Mouse (Mus musculus) macrophage (primary cell): ENCODE measurements around the gene Muc4. TPM values are rescaled to one million over a fixed set of nuclear protein-coding genes. Genes with fewer than 3 reads are reported as not detected.

ENCODE experiments used
- H3K27ac ChIP-seq: fragments of 350-480 bp; formaldehyde crosslinking; 2 replicates; pipeline ENCODE4 v1.9.0; 2021
- H3K36me3 ChIP-seq: fragments of 350-480 bp; formaldehyde crosslinking; 2 replicates; pipeline ENCODE4 v1.9.0; 2021; ENCODE audit errors: inconsistent target
- H3K4me3 ChIP-seq: fragments of 350-480 bp; formaldehyde crosslinking; 2 replicates; pipeline ENCODE4 v1.9.0; 2021; ENCODE audit errors: inconsistent target
- H3K79me2 ChIP-seq: fragments of 350-480 bp; formaldehyde crosslinking; 2 replicates; pipeline ENCODE4 v1.9.0; 2021; ENCODE audit errors: inconsistent target
- WGBS: methylation state at CpG from one replicate; pipeline ENCODE4 v1.1.7; 2026; ENCODE audit warnings: inconsistent platforms; ENCODE audit not compliant: missing documents; 5-methylcytosine and 5-hydroxymethylcytosine counted together
- polyA plus RNA-seq: library from polyadenylated mRNA; stranded (reverse); fragments of 250-400 nt; gene quantifications from 3 replicates; pipeline ENCODE4 v1.2.4, GENCODE M21; 2018; ENCODE audit warnings: inconsistent platforms
- total RNA-seq, 78 experiments: library from RNA; depleted of rRNA; stranded (reverse); fragments of 250-400 nt; gene quantifications; 1 replicate in 9 of 78; 2 replicates in 24 of 78; 3 replicates in 43 of 78; 4 replicates in 2 of 78; pipeline ENCODE4 v1.2.4; 2018; ENCODE audit warnings: inconsistent platforms in 56 of 78

The Muc4 gene
- total RNA-seq (2018; cell fraction: chromatin; rRNA removed): not detected
- not detected for total RNA-seq (2018; cell fraction: cytosol; rRNA removed)
- total RNA-seq (2018; cell fraction: nucleus; rRNA removed): not detected
- not detected in 3 replicates for polyA plus RNA-seq

- Histone ChIP-seq H3K36me3 (no peaks in the 10 kb centered on the region), H3K79me2 (no peaks in the 10 kb centered on the region), H3K27ac (no peak within 1 kb of the TSS), H3K4me3 (no peak within 1 kb of the TSS)
- WGBS: 86% methylated on average over 2 of the region's 2 CpGs
These were observed at the start of gene Muc4 for GRCm38 (mm10) chr16:32735586-32735985. TSS of gene Muc4 (plus strand) at chr16:32735886.

- WGBS: 80% methylated on average over 5 of the region's 5 CpGs
- Histone ChIP-seq H3K27ac (no peak overlapping the region), H3K36me3 (no peaks in the 10 kb centered on the region), H3K79me2 (no peaks in the 10 kb centered on the region), H3K4me3 (no peak overlapping the region)
These were observed 49.7 kb upstream of the Muc4 start for GRCm38 (mm10) chr16:32685998-32686397.

- Histone ChIP-seq H3K36me3 (no peaks in the 10 kb centered on the region), H3K4me3 (no peak overlapping the region), H3K27ac (no peak overlapping the region), H3K79me2 (no peaks in the 10 kb centered on the region)
- 86% methylated on average over 5 of the region's 5 CpGs for WGBS
These were observed 48.5 kb upstream of the Muc4 start for GRCm38 (mm10) chr16:32687221-32687620.

- Histone ChIP-seq H3K4me3 (no peak overlapping the region), H3K27ac (peak overlapping the region; percentile 39), H3K36me3 (no peaks in the 10 kb centered on the region), H3K79me2 (no peaks in the 10 kb centered on the region)
- WGBS: 12% methylated on average over 4 of the region's 4 CpGs
These were observed 46.9 kb upstream of the Muc4 start for GRCm38 (mm10) chr16:32688770-32689169.

GRCm38 (mm10) chr16:32689501-32689900 is 46.2 kb upstream of the Muc4 start:
- H3K27ac ChIP-seq: peak overlapping the region; percentile 39; the same call in 1 of the 2 replicates
- WGBS: 11% methylated on average over 9 of the region's 9 CpGs
- no peak overlapping the region for H3K4me3 ChIP-seq
- H3K36me3 ChIP-seq: no peaks in the 10 kb centered on the region
- H3K79me2 ChIP-seq: no peaks in the 10 kb centered on the region

GRCm38 (mm10) chr16:32696841-32697464 is 38.7 kb upstream of the Muc4 start:
- Histone ChIP-seq H3K79me2 (no peaks in the 10 kb centered on the region), H3K27ac (no peak overlapping the region), H3K36me3 (no peaks in the 10 kb centered on the region), H3K4me3 (no peak overlapping the region)
- 22% methylated on average over 7 of the region's 7 CpGs for WGBS

GRCm38 (mm10) chr16:32697665-32698446 is 37.8 kb upstream of the Muc4 start:
- H3K4me3 ChIP-seq: no peak overlapping the region
- H3K27ac ChIP-seq: no peak overlapping the region
- no peaks in the 10 kb centered on the region for H3K36me3 ChIP-seq
- H3K79me2 ChIP-seq: no peaks in the 10 kb centered on the region
- WGBS: 91% methylated on average over 21 of the region's 22 CpGs

GRCm38 (mm10) chr16:32698550-32698949 is 37.1 kb upstream of the Muc4 start:
- no peak overlapping the region for H3K27ac ChIP-seq

GRCm38 (mm10) chr16:32703312-32703912 is 32.3 kb upstream of the Muc4 start:
- Histone ChIP-seq H3K36me3 (no peaks in the 10 kb centered on the region), H3K27ac (no peak overlapping the region), H3K79me2 (no peaks in the 10 kb centered on the region), H3K4me3 (no peak overlapping the region)
- 67% methylated on average over 9 of the region's 9 CpGs for WGBS

More at GRCm38 (mm10) chr16:32698550-32698949, 37.1 kb upstream of the Muc4 start:
- WGBS: 7% methylated on average over 7 of the region's 7 CpGs
- Histone ChIP-seq H3K4me3 (no peak overlapping the region), H3K36me3 (no peaks in the 10 kb centered on the region), H3K79me2 (no peaks in the 10 kb centered on the region)

GRCm38 (mm10) chr16:32705606-32706005 is 30.1 kb upstream of the Muc4 start:
- Histone ChIP-seq H3K79me2 (no peaks in the 10 kb centered on the region), H3K4me3 (no peak overlapping the region), H3K36me3 (no peaks in the 10 kb centered on the region), H3K27ac (no peak overlapping the region)
- WGBS: 100% methylated on average over 3 of the region's 3 CpGs

GRCm38 (mm10) chr16:32707111-32707823 is 28.4 kb upstream of the Muc4 start:
- WGBS: 39% methylated on average over 16 of the region's 17 CpGs
- Histone ChIP-seq H3K4me3 (no peak overlapping the region), H3K79me2 (no peaks in the 10 kb centered on the region), H3K27ac (no peak overlapping the region), H3K36me3 (no peaks in the 10 kb centered on the region)

GRCm38 (mm10) chr16:32707824-32708456 is 27.7 kb upstream of the Muc4 start:
- 95% methylated on average over 6 of the region's 9 CpGs for WGBS
- Histone ChIP-seq H3K4me3 (no peak overlapping the region), H3K79me2 (no peaks in the 10 kb centered on the region), H3K36me3 (no peaks in the 10 kb centered on the region), H3K27ac (no peak overlapping the region)

GRCm38 (mm10) chr16:32708457-32709033 is 27.1 kb upstream of the Muc4 start:
- Histone ChIP-seq H3K79me2 (no peaks in the 10 kb centered on the region), H3K4me3 (no peak overlapping the region), H3K27ac (no peak overlapping the region), H3K36me3 (no peaks in the 10 kb centered on the region)
- WGBS: 89% methylated on average over 10 of the region's 10 CpGs

GRCm38 (mm10) chr16:32709116-32709515 is 26.6 kb upstream of the Muc4 start:
- WGBS: 96% methylated on average over 8 of the region's 8 CpGs

More at GRCm38 (mm10) chr16:32709116-32709515, 26.6 kb upstream of the Muc4 start:
- Histone ChIP-seq H3K27ac (no peak overlapping the region), H3K36me3 (no peaks in the 10 kb centered on the region), H3K4me3 (no peak overlapping the region), H3K79me2 (no peaks in the 10 kb centered on the region)
